Mouse (Mus musculus) large intestine, adult 2 months (tissue): ENCODE data around the gene Gm648. TPM values are rescaled to one million over a fixed set of nuclear protein-coding genes. Genes with fewer than 3 reads are reported as not detected.
"Not testable (repeated sequence)": the region's sequence is repeated elsewhere in the genome, so short reads cannot be mapped to it uniquely, and the experiment has no call there.

ENCODE experiments used
- DNase-seq: peaks from one replicate; pipeline ENCODE4 v3.0.0-alpha.2; 2012; ENCODE audit warnings: low read depth, low spot score
- WGBS: fragments of 180-500 bp; shearing (Covaris S2); methylation state at CpG from one replicate; pipeline ENCODE4 v1.1.7; 2018; 5-methylcytosine and 5-hydroxymethylcytosine counted together
- polyA plus RNA-seq: library from polyadenylated mRNA; depleted of rRNA; stranded (reverse); fragments of >200 nt; gene quantifications from 2 replicates; pipeline ENCODE4 v1.2.3, GENCODE M21; 2012; rRNA removed

The Gm648 gene
- polyA plus RNA-seq, result not detected in 2 replicates

- WGBS, result 89% methylated on average over 7 of the region's 7 CpGs
- DNase-seq, result no peak
Observed at GRCm38 (mm10) chrX:56549506-56549905, at the start of gene Gm648. Gm648 (minus strand) TSS chrX:56549606.

GRCm38 (mm10) chrX:56597887-56598640, 48.7 kb upstream of the Gm648 start, which contains the start of gene Mmgt1:
Mmgt1 (minus strand) TSS chrX:56598069.
- 15% methylated on average over 44 of the region's 44 CpGs for WGBS

GRCm38 (mm10) chrX:56597219-56597886, 47.9 kb upstream of the Gm648 start:
- no peak for DNase-seq
- WGBS, result 15% methylated on average over 25 of the region's 25 CpGs

More at GRCm38 (mm10) chrX:56597887-56598640, 48.7 kb upstream of the Gm648 start, which contains the start of gene Mmgt1:
- peak; percentile 76 for DNase-seq

- 77% methylated on average over 2 of the region's 2 CpGs for WGBS
- no peak for DNase-seq
Observed at GRCm38 (mm10) chrX:56578200-56578599, 28.8 kb upstream of the Gm648 start.

- DNase-seq, result peak; percentile 0
- WGBS, result 22% methylated on average over 6 of the region's 6 CpGs
Observed at GRCm38 (mm10) chrX:56572465-56572864, 23.1 kb upstream of the Gm648 start.

- no peak for DNase-seq
- WGBS, result 65% methylated on average over 3 of the region's 3 CpGs
Observed at GRCm38 (mm10) chrX:56553584-56553983, 4.2 kb upstream of the Gm648 start.

GRCm38 (mm10) chrX:56537162-56537561, 12.2 kb downstream of the Gm648 start:
- DNase-seq, result no peak
- WGBS, result 49% methylated on average over 4 of the region's 4 CpGs

GRCm38 (mm10) chrX:56531266-56531665, 18.1 kb downstream of the Gm648 start:
- DNase-seq, result no peak
- WGBS, result 11% methylated on average over 3 of the region's 3 CpGs

GRCm38 (mm10) chrX:56524442-56524841, 25.0 kb downstream of the Gm648 start, which contains the start of gene Gm10477:
Gm10477 (plus strand) TSS chrX:56524742.
- WGBS, result 83% methylated on average over 6 of the region's 6 CpGs

GRCm38 (mm10) chrX:56497241-56497640, 52.2 kb downstream of the Gm648 start:
- 79% methylated on average over 7 of the region's 7 CpGs for WGBS
- no peak for DNase-seq

More at GRCm38 (mm10) chrX:56524442-56524841, 25.0 kb downstream of the Gm648 start, which contains the start of gene Gm10477:
- DNase-seq, result not testable (repeated sequence)

Other genes starting within 250 kb of the Gm648 start
- 0.14 TPM in 2 replicates for gene Zfp449, start 203.2 kb downstream of the Gm648 start, polyA plus RNA-seq
- 0.34 and 0.47 TPM in 2 replicates for gene Smim10l2a, start 175.0 kb downstream of the Gm648 start, polyA plus RNA-seq
- gene Gm2174, start 101.6 kb downstream of the Gm648 start, polyA plus RNA-seq, result not detected in 2 replicates
- gene Ints6l, start 94.7 kb downstream of the Gm648 start, polyA plus RNA-seq, result 4.9 and 8.3 TPM in 2 replicates
- not detected in 2 replicates for gene Gm10477, start 24.9 kb downstream of the Gm648 start, polyA plus RNA-seq
- 6.3 and 7.0 TPM in 2 replicates for gene Mmgt1, start 48.5 kb upstream of the Gm648 start, polyA plus RNA-seq
- gene Slc9a6, start 60.2 kb upstream of the Gm648 start, polyA plus RNA-seq, result 9.5 and 16.3 TPM in 2 replicates
- 103 and 159 TPM in 2 replicates for gene Fhl1, start 182.2 kb upstream of the Gm648 start, polyA plus RNA-seq